Mouse (Mus musculus): ENCODE measurements around the gene Tcte1. TPM values are rescaled to one million over a fixed set of nuclear protein-coding genes. Genes with fewer than 3 reads are reported as not detected.

Tcte1 gene
- polyA plus RNA-seq, 1 experiment from 2014 or later = 5.2 TPM

- no peak overlapping the region for H3K9ac ChIP-seq
- no peaks in the 10 kb centered on the region for H3K36me3 ChIP-seq
- H3K27me3 ChIP-seq = peaks cover 9% of the 10 kb centered on the region
- H3K4me2 ChIP-seq = no peak overlapping the region
- H3K4me1 ChIP-seq (replicated peaks) = peaks cover 20% of the 10 kb centered on the region
- no peak overlapping the region for H3K27ac ChIP-seq (replicated peaks)
- no peak for ATAC-seq (ENCODE audit: low FRiP score, low read depth)
- WGBS = 90% methylated on average over 15 of the region's 15 CpGs
- no peak overlapping the region for H3K4me3 ChIP-seq
- no peaks in the 10 kb centered on the region for H3K9me3 ChIP-seq
Measured at GRCm38 (mm10) chr17:45559732-45560525, 36.7 kb downstream of the Tcte1 start.

- H3K36me3 ChIP-seq = peaks cover 22% of the 10 kb centered on the region
- H3K4me3 ChIP-seq = no peak overlapping the region; the same call in 1 of the 2 replicates
- no peaks in the 10 kb centered on the region for H3K9me3 ChIP-seq
- peaks cover 34% of the 10 kb centered on the region for H3K4me1 ChIP-seq (replicated peaks)
- H3K9ac ChIP-seq = no peak overlapping the region
- H3K27ac ChIP-seq (replicated peaks) = no peak overlapping the region
- no peaks in the 10 kb centered on the region for H3K27me3 ChIP-seq
- peak overlapping the region; percentile 80; the same call in 1 of the 2 replicates for H3K4me2 ChIP-seq
- ATAC-seq (ENCODE audit: low FRiP score, low read depth) = no peak
- 80% methylated on average over 12 of the region's 12 CpGs for WGBS
Measured at GRCm38 (mm10) chr17:45563216-45563615, 40.0 kb downstream of the Tcte1 start.

GRCm38 (mm10) chr17:45563655-45564530, 40.7 kb downstream of the Tcte1 start, which contains the start of gene Slc35b2:
Gene Slc35b2, plus strand, starts transcription at chr17:45563874.
- peak within 1 kb of the TSS; percentile 87 for H3K9ac ChIP-seq
- no peaks in the 10 kb centered on the region for H3K27me3 ChIP-seq
- peaks cover 28% of the 10 kb centered on the region for H3K36me3 ChIP-seq
- peak within 1 kb of the TSS; percentile 68 for H3K4me3 ChIP-seq
- peak within 1 kb of the TSS; percentile 80 for H3K4me2 ChIP-seq
- no peaks in the 10 kb centered on the region for H3K9me3 ChIP-seq
- peak; percentile 88 for ATAC-seq (ENCODE audit: low FRiP score, low read depth)
- under 1% methylated on average over 53 of the region's 61 CpGs for whole genome bisulfite sequencing
- H3K4me1 ChIP-seq (replicated peaks) = peaks cover 38% of the 10 kb centered on the region
- H3K27ac ChIP-seq (replicated peaks) = peak within 1 kb of the TSS; percentile 87

- 11% methylated on average over 18 of the region's 18 CpGs for WGBS
- peaks cover 35% of the 10 kb centered on the region for H3K36me3 ChIP-seq
- H3K4me2 ChIP-seq = peak overlapping the region; percentile 80
- H3K27me3 ChIP-seq = no peaks in the 10 kb centered on the region
- ATAC-seq (ENCODE audit: low FRiP score, low read depth) = no peak
- peaks cover 43% of the 10 kb centered on the region for H3K4me1 ChIP-seq (replicated peaks)
- peak overlapping the region; percentile 87 for H3K27ac ChIP-seq (replicated peaks)
- peak overlapping the region; percentile 68 for H3K4me3 ChIP-seq
- H3K9me3 ChIP-seq = no peaks in the 10 kb centered on the region
- H3K9ac ChIP-seq = peak overlapping the region; percentile 87
Measured at GRCm38 (mm10) chr17:45564531-45565084, 41.4 kb downstream of the Tcte1 start.

GRCm38 (mm10) chr17:45565103-45565502, 41.9 kb downstream of the Tcte1 start:
- peak overlapping the region; percentile 80 for H3K4me2 ChIP-seq
- no peaks in the 10 kb centered on the region for H3K27me3 ChIP-seq
- H3K4me1 ChIP-seq (replicated peaks) = peaks cover 48% of the 10 kb centered on the region
- no peak for ATAC-seq (ENCODE audit: low FRiP score, low read depth)
- peak overlapping the region; percentile 87; the same call in 1 of the 2 replicates for H3K27ac ChIP-seq (replicated peaks)
- peaks cover 40% of the 10 kb centered on the region for H3K36me3 ChIP-seq
- no peaks in the 10 kb centered on the region for H3K9me3 ChIP-seq
- 98% methylated on average over 11 of the region's 11 CpGs for WGBS
- H3K4me3 ChIP-seq = peak overlapping the region; percentile 68
- peak overlapping the region; percentile 87 for H3K9ac ChIP-seq

- WGBS = 80% methylated on average over 1 of the region's 1 CpGs
- no peak overlapping the region for H3K27ac ChIP-seq (replicated peaks)
- no peak for ATAC-seq (ENCODE audit: low FRiP score, low read depth)
Measured at GRCm38 (mm10) chr17:45566031-45566359, 42.8 kb downstream of the Tcte1 start.

GRCm38 (mm10) chr17:45566360-45567161, 43.3 kb downstream of the Tcte1 start:
- no peak overlapping the region for H3K9ac ChIP-seq
- H3K36me3 ChIP-seq = peaks cover 55% of the 10 kb centered on the region
- no peak for ATAC-seq (ENCODE audit: low FRiP score, low read depth)
- H3K27ac ChIP-seq (replicated peaks) = no peak overlapping the region; the same call in 1 of the 2 replicates
- H3K4me1 ChIP-seq (replicated peaks) = peaks cover 62% of the 10 kb centered on the region
- H3K4me2 ChIP-seq = no peak overlapping the region
- H3K27me3 ChIP-seq = no peaks in the 10 kb centered on the region
- no peaks in the 10 kb centered on the region for H3K9me3 ChIP-seq
- WGBS = 64% methylated on average over 18 of the region's 18 CpGs
- H3K4me3 ChIP-seq = no peak overlapping the region

More at GRCm38 (mm10) chr17:45566031-45566359, 42.8 kb downstream of the Tcte1 start:
- Histone ChIP-seq H3K9ac (no peak overlapping the region), H3K4me1 (replicated peaks) (peaks cover 57% of the 10 kb centered on the region), H3K36me3 (peaks cover 49% of the 10 kb centered on the region), H3K9me3 (no peaks in the 10 kb centered on the region), H3K27me3 (no peaks in the 10 kb centered on the region), H3K4me3 (no peak overlapping the region), H3K4me2 (no peak overlapping the region)

- Histone ChIP-seq H3K9ac (no peak overlapping the region), H3K27ac (replicated peaks) (no peak overlapping the region; the same call in 1 of the 2 replicates), H3K36me3 (peaks cover 57% of the 10 kb centered on the region), H3K27me3 (no peaks in the 10 kb centered on the region), H3K9me3 (no peaks in the 10 kb centered on the region), H3K4me3 (no peak overlapping the region), H3K4me2 (no peak overlapping the region), H3K4me1 (replicated peaks) (peaks cover 67% of the 10 kb centered on the region)
- ATAC-seq (ENCODE audit: low FRiP score, low read depth) = no peak
- WGBS = 29% methylated on average over 4 of the region's 4 CpGs
Measured at GRCm38 (mm10) chr17:45567162-45567601, 43.9 kb downstream of the Tcte1 start.

GRCm38 (mm10) chr17:45568990-45569389, 45.8 kb downstream of the Tcte1 start:
- no peak for ATAC-seq (ENCODE audit: low FRiP score, low read depth)
- Histone ChIP-seq H3K4me3 (no peak overlapping the region), H3K27ac (replicated peaks) (no peak overlapping the region), H3K4me1 (replicated peaks) (peaks cover 67% of the 10 kb centered on the region), H3K36me3 (peaks cover 57% of the 10 kb centered on the region), H3K4me2 (no peak overlapping the region), H3K9ac (no peak overlapping the region), H3K9me3 (no peaks in the 10 kb centered on the region), H3K27me3 (no peaks in the 10 kb centered on the region)
- WGBS = 89% methylated on average over 12 of the region's 12 CpGs

GRCm38 (mm10) chr17:45569999-45570398, 46.8 kb downstream of the Tcte1 start:
- H3K9ac ChIP-seq = no peak overlapping the region
- no peak for ATAC-seq (ENCODE audit: low FRiP score, low read depth)

More at GRCm38 (mm10) chr17:45569999-45570398, 46.8 kb downstream of the Tcte1 start:
- 87% methylated on average over 4 of the region's 4 CpGs for WGBS
- H3K27me3 ChIP-seq = no peaks in the 10 kb centered on the region
- peaks cover 57% of the 10 kb centered on the region for H3K36me3 ChIP-seq
- H3K9me3 ChIP-seq = no peaks in the 10 kb centered on the region
- no peak overlapping the region for H3K27ac ChIP-seq (replicated peaks)
- no peak overlapping the region for H3K4me2 ChIP-seq
- peaks cover 67% of the 10 kb centered on the region for H3K4me1 ChIP-seq (replicated peaks)
- H3K4me3 ChIP-seq = no peak overlapping the region

Measured in hindbrain, embryonic 15.5 days (tissue).